Mouse (Mus musculus): ENCODE data around the gene Aldh3a1. TPM values are rescaled to one million over a fixed set of nuclear protein-coding genes. Genes with fewer than 3 reads are reported as not detected.

The Aldh3a1 gene
- polyA plus RNA-seq, 1 experiment from 2014 or later = 1.5 TPM

DNA sequence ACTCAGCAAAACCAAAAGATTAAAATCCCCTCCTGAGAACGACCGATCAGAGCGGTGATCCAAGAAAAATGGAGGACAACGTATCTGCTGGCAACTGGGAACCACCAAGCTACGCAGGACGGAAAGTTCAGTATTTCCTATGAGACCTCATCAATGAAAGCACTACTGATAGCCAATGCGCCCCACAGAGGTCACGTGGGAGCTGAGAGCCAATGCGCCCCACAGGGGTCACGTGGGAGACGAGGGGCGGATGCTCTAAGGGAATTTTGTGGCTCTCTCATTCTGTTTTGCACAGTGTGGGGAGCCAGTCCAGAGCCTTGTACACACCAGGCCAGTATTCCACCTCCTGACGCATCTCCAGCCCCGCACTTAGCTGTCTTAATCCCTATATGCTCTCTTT lies 55.2 kb downstream of the Aldh3a1 start:
- H3K27me3 ChIP-seq = no peaks in the 10 kb centered on the region
- peaks cover 55% of the 10 kb centered on the region for H3K36me3 ChIP-seq
- no peak for ATAC-seq (ENCODE audit: insufficient number of reproducible peaks, low FRiP score, low TSS enrichment, low read depth)
- no peak overlapping the region for H3K27ac ChIP-seq
- WGBS = 95% methylated on average over 14 of the region's 14 CpGs
- no peak overlapping the region for H3K4me2 ChIP-seq
- no peaks in the 10 kb centered on the region for H3K4me1 ChIP-seq
- no peak overlapping the region for H3K4me3 ChIP-seq
- no peak overlapping the region for H3K9ac ChIP-seq
- no peaks in the 10 kb centered on the region for H3K9me3 ChIP-seq

DNA sequence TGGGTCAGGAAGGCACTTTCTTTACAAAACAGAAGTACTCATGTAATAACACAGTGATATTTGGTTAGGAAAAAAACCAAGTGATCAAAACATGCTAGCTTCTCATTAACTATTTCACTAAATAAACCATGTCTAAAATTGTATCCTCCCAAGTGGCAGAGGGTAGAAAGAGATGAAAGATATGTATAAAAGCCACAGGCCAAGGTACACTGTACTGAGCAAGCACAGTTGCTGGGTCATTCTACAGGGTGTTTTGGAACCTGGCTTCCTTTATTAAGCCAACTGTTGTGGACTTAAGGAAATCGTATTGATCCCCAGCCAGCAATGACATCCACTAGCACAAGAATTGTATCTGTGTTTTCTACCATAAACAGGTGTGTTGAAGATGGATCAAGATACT lies 56.5 kb downstream of the Aldh3a1 start:
- Histone ChIP-seq H3K9me3 (no peaks in the 10 kb centered on the region), H3K4me1 (no peaks in the 10 kb centered on the region), H3K9ac (no peak overlapping the region), H3K36me3 (peaks cover 44% of the 10 kb centered on the region), H3K4me3 (no peak overlapping the region), H3K27me3 (no peaks in the 10 kb centered on the region), H3K4me2 (no peak overlapping the region), H3K27ac (no peak overlapping the region)
- no peak for ATAC-seq (ENCODE audit: insufficient number of reproducible peaks, low FRiP score, low TSS enrichment, low read depth)
- 87% methylated on average over 1 of the region's 1 CpGs for WGBS

DNA sequence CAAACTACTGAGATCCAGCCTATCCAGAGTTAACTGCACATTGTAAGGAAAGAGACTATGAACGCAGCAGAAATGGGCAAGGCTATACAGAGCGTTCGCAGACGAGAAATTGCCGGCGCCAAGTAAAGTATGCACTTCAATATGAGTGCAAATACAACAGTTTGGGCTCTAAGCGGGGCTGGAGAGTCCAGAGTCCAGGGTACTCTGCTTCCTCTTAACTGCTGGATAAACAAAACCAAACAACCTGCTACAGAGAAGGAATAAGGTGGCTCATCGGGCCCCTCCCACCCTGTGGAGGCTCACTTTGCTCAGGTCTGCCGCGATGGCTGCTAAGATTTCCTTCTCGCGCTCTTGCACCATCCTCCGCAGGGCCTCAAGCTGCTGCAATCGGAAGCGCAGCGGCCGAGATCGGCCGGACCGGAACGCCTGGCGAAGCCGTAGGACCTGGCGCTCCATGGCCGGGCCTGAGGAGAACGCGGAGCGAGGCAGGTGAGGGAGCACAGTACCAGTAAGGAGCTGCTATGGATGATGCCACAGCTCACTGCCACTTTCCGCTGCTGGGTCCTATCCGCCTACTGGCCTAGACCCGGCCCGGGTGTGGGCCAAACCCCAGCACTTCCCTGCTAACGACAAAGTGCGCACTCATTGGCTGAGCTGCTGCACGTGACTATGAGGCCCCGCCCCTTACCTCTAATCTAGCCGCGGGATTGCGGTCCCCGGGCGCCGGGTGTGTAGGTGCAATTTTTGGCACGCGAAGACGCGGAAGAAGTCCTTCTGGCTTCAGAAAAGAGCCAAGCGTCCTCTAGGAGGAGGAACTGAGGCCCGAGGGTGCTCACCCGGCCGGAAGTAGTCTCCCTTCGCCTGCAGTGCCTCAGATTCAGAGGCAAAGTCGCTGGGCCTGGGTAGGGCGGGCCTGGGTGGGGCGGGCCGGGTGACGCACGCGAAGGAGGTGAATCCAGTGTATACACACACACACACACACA lies 59.5 kb downstream of the Aldh3a1 start, which contains the start of gene Aldh3a2:
Gene Aldh3a2, minus strand, starts transcription at position 914 of the 983 bp plus-strand sequence.
- H3K4me3 ChIP-seq = peak within 1 kb of the TSS; percentile 71
- H3K9ac ChIP-seq = peak within 1 kb of the TSS; percentile 77
- peak within 1 kb of the TSS; percentile 62 for H3K4me2 ChIP-seq
- peak; percentile 98 for ATAC-seq (ENCODE audit: insufficient number of reproducible peaks, low FRiP score, low TSS enrichment, low read depth)
- H3K36me3 ChIP-seq = peaks cover 21% of the 10 kb centered on the region
- H3K27ac ChIP-seq = peak within 1 kb of the TSS; percentile 96
- H3K27me3 ChIP-seq = no peaks in the 10 kb centered on the region
- no peaks in the 10 kb centered on the region for H3K4me1 ChIP-seq
- H3K9me3 ChIP-seq = no peaks in the 10 kb centered on the region
- WGBS = under 1% methylated on average over 54 of the region's 58 CpGs

Other genes with a start within 250 kb of the Aldh3a1 start
- gene Kcnj12, start 185.0 kb upstream of the Aldh3a1 start, polyA plus RNA-seq (2015; fragmentation: Nextera tagmentation; extraction: Ambion mirVana) = 0.51 and 1.6 TPM in 2 replicates
- gene Tnfrsf13b, start 80.8 kb upstream of the Aldh3a1 start, polyA plus RNA-seq (2015; fragmentation: Nextera tagmentation; extraction: Ambion mirVana) = 2.3 and 2.7 TPM in 2 replicates
- 125 and 141 TPM in 2 replicates for gene Usp22, start 32.5 kb upstream of the Aldh3a1 start, polyA plus RNA-seq (2015; fragmentation: Nextera tagmentation; extraction: Ambion mirVana)
- gene Aldh3a2, start 59.9 kb downstream of the Aldh3a1 start, polyA plus RNA-seq (2015; fragmentation: Nextera tagmentation; extraction: Ambion mirVana) = 32.8 and 33.2 TPM in 2 replicates
- gene Slc47a2, start 135.3 kb downstream of the Aldh3a1 start, polyA plus RNA-seq (2015; fragmentation: Nextera tagmentation; extraction: Ambion mirVana) = not detected in 2 replicates
- 0.97 and 1.6 TPM in 2 replicates for gene Slc47a1, start 170.8 kb downstream of the Aldh3a1 start, polyA plus RNA-seq (2015; fragmentation: Nextera tagmentation; extraction: Ambion mirVana)
- gene Rnf112, start 246.6 kb downstream of the Aldh3a1 start, polyA plus RNA-seq (2015; fragmentation: Nextera tagmentation; extraction: Ambion mirVana) = 0.78 and 0.82 TPM in 2 replicates

All from limb, embryonic 15.5 days (tissue).